Comparison of ENCODE assay signal across 8 mouse cellular contexts in the genomic region with DNA sequence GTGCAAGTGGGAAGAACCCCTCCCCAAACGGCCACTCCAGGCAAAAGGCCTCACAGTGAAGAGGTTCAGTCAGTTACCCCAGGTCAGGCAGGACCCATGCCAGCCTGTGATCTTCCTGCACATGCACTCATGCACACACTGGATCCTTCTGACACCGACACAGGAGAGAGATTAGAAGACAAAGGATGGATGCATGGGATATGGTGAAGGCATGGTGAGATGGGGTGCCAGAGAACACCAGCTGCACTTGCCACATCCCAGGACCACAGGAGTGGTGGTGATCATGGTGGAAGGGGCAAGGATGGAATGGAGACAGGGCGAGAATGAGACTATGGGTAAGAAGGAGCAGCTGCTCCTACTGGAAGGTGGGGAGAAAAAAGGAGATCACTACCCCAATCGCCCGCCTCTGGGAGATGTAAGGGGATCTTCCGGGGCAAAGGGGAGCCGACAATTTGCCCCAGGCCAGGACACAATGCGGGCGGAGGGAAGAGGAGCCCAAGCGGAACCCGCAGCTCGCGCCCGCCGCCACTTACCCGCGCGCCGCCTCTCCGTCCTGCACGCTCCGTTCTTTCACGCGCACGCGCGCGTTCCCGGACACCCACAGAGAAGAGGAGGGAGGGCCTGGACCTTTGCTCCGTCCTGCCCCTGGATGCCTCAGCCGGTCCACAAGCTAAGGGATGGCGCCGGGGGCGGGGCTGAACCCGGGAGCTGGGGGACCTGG. TPM values are rescaled to one million over a fixed set of nuclear protein-coding genes. Genes with fewer than 3 reads are reported as not detected.
A peak's percentile ranks its signal among the peaks of the same experiment; 100 is the strongest.
DNase-seq lines count a peak whose midpoint lies in the region; ATAC-seq and TF ChIP-seq lines count a peak whose summit lies in the region.

No protein-coding gene starts in this region.

- H3K27me3 ChIP-seq in intestine, postnatal 0 days (replicated peaks; ENCODE audit: control insufficient read depth, insufficient read depth, low read length), result no peaks in the 10 kb centered on the region

- H3K9ac ChIP-seq in intestine, postnatal 0 days (ENCODE audit: low read depth, low read length), result peak overlapping the region; percentile 60

- intact Hi-C loops in left cerebral cortex, postnatal 25 days (cut with DNase I), result no loop called here

- peaks cover 4% of the 10 kb centered on the region for H3K4me1 ChIP-seq in intestine, postnatal 0 days (replicated peaks; ENCODE audit: control insufficient read depth, insufficient read depth, low read length)

- H3K36me3 ChIP-seq in intestine, postnatal 0 days (ENCODE audit: control insufficient read depth, insufficient read depth), result no peaks in the 10 kb centered on the region

- H3K4me2 ChIP-seq in intestine, postnatal 0 days (replicated peaks; ENCODE audit: low read depth), result peak overlapping the region; percentile 78

- H3K9me3 ChIP-seq in intestine, postnatal 0 days (ENCODE audit: control insufficient read depth), result no peaks in the 10 kb centered on the region

- DNase-seq in adrenal gland, adult 8-10 months, result peak; percentile 71
- peak; percentile 87 for DNase-seq in embryo, embryonic 9.5 days (ENCODE audit: extremely low spot score)
- peak; percentile 99 for DNase-seq in heart, adult 11 months
- DNase-seq in left cerebral cortex, postnatal 25 days (ENCODE audit: low spot score in 2 of 2), result peak; percentile 85 to 86
- peak; percentile 88 to 89 for DNase-seq in right cerebral cortex, postnatal 10 days (ENCODE audit: low spot score in 2 of 2)
- DNase-seq in urinary bladder, postnatal 25 days (ENCODE audit: low spot score), result peak; percentile 82

- WGBS in intestine, postnatal 0 days, result 3% methylated on average over 29 of the region's 35 CpGs

- peak overlapping the region; percentile 50 for H3K4me3 ChIP-seq in intestine, postnatal 0 days (ENCODE audit: low read depth, low read length)

- 0 out of 2 replicates have a peak, but pooled peaks have one; percentile 9 for TF ChIP-seq CTCF in intestine, postnatal 0 days (IDR thresholded peaks at IDR 0.05; ENCODE audit: low read depth)

- ATAC-seq in intestine, postnatal 0 days, result peak; percentile 94
- ATAC-seq in megakaryocyte-erythroid progenitor cell, adult 5-6 weeks (replicated peaks; ENCODE audit: low FRiP score, low TSS enrichment, poor library complexity, severe bottlenecking), result peak; percentile 50

- peak overlapping the region; percentile 23 for H3K27ac ChIP-seq in intestine, postnatal 0 days (ENCODE audit: low read depth, low read length)

RNA-seq across cellular contexts. Expression of a gene that starts 2.3 kb away (rescaled TPM):
- 1 to 10 TPM; 2.0 to 6.3 (median 3.3) TPM for total RNA-seq in adrenal gland, adult 8-10 months (2022)
- polyA plus RNA-seq in intestine, postnatal 0 days (2015; fragmentation: Nextera tagmentation; extraction: Ambion mirVana), result 25.6 and 27.0 TPM in 2 replicates
- total RNA-seq in left cerebral cortex, postnatal 25 days (2021), result 10 to 100 TPM; 10.7 to 11.1 TPM
- total RNA-seq in megakaryocyte-erythroid progenitor cell, adult 5-6 weeks (2014; fragmentation: Nextera tagmentation), result 0.94 and 2.5 TPM in 2 replicates
- total RNA-seq in megakaryocyte-erythroid progenitor cell, adult 5-6 weeks (2017), result 1.8 and 2.5 TPM in 2 replicates

Comparison
In these comparisons a context has a peak if more than half of its experiments do, and no peak if none do; other contexts are left out.
1. Peak in every context shown above with its lines: DNase-seq, ATAC-seq, H3K4me3 ChIP-seq and H3K27ac ChIP-seq.